Mouse (Mus musculus) adrenal gland, adult 2 months (tissue): ENCODE results near the gene Rec114. TPM values are rescaled to one million over a fixed set of nuclear protein-coding genes. Genes with fewer than 3 reads are reported as not detected.

ENCODE experiments used
- DNase-seq: peaks from one replicate; pipeline ENCODE4 v3.0.0; 2021
- long read RNA-seq: library from polyadenylated mRNA; stranded (forward); transcript quantifications from one replicate; pipeline ENCODE4 v2.0.0, GENCODE M21; 2021
- polyA plus RNA-seq: library from polyadenylated mRNA; depleted of rRNA; stranded (reverse); fragments of >200 nt; gene quantifications from 2 replicates; pipeline ENCODE4 v1.2.3, GENCODE M21; 2012; rRNA removed
- total RNA-seq, 2 experiments: library from RNA; stranded (reverse); gene quantifications; 2 replicates each; pipeline ENCODE4 v1.2.3; 2021

The Rec114 gene
- 1 to 10 TPM in 1 of 2 experiments, under 1 TPM in 1; 0.69 to 1.0 TPM for total RNA-seq
- 0.21 and 0.46 TPM in 2 replicates for polyA plus RNA-seq
- long read RNA-seq, partial matches to known transcripts, result 0 of 1 reads
- long read RNA-seq, other reads (novel, unspliced or antisense), result 1 of 1 reads

DNA sequence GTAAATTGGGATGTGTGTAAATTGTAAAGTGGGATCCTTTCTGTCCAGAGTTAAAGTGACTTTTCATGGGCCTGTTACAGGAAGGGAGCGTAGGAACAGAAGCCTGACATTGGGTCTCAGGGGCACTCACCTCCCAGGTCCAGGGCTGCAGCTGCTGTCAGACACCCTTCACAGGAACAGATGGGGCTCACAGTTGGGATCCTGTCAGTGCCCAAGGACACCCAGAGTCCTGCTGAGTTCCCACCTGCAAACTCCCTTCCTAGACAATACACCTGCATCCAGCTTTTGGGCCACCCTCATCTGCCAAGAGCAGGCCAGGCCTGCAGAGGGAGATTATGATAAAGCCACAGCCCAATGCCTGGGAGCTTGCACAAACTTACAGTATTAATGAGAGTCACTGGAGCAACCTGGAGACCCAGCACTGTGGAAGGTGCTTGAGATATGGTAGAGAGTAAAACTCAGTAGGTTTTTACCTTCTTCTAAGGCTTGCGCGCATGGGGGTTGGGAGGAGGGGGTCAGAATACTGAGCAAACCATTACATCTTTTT, at the start of gene Rec114:
TSS of gene Rec114 (minus strand) at position 263 of the 547 bp plus-strand sequence.
- DNase-seq, result no peak

DNA sequence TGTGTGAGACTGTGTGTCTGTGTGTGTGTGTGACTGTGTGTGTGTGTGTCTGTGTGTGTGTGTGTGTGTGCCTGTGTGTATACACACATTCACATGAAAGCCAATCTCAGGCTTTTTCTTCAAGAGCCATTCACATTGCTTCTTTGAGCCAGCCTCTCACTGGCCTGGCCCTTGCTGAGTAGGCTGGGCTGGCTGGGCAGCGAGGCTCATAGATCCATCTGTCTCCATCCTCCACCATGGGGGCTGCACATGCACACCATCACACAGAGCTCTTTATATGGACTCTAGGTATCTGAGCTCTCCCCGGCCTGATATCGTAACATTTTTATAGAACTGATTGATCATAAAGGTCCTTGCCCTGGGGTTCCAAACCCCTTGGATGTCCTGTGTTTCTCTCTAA, 45.7 kb upstream of the Rec114 start:
- DNase-seq, result no peak

DNA sequence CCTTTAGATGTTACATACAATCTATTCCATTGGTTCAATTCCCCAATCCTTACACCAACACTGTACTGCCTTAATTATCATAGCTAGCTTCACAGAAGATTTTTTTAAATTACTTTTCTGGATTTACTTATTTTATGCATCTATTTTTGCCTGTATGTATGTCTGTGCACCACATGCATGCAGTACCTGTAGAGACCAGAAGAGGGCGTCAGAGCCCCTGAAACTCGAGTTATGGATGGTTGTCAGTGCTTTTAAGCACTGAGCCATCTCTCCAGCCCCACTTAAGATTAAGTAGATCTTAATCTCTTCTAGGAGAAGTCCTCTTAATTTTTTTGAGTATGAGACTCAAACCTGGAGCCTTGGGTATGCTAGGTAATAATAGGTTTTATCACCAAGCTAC, 31.6 kb upstream of the Rec114 start:
- DNase-seq, result no peak

DNA sequence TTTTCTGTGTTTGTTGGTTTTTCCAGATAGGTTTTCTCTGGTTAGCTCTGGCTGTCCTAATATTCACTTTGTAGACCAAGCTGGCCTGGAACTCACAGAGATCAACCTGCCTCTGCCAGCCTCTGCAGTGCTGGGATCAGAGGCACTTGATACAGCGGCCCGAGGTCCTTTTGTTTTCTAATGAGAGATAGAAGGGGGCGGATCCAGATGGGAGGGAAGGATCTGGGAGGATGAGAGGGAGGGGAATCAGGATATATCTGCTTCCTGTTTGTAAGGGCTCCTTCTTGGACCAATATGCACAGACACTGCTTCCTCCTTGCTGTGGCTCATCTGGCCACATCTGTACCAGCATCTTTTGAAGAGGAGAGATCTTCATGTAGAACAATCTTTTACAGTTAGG, 31.0 kb upstream of the Rec114 start:
- DNase-seq, result no peak

DNA sequence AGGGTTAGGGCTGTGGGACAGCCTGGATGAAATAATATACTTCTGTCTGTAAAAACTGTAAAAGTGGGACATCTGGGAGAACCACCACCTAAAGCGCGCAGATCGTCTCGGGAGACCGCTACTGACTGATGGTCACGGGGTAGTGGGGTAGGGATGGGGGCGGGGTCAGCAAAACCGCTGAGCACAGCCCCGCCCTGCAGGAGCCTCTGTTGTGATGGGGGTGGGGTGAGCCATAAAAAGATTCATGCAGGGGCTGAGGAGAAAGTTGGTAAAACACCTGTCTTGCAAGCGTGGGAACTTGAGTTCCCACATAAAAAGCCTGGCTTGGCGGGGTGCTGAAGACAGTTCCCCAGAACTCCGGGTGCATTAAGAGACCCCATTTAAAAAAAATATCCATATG, 26.2 kb upstream of the Rec114 start:
- DNase-seq, result no peak

DNA sequence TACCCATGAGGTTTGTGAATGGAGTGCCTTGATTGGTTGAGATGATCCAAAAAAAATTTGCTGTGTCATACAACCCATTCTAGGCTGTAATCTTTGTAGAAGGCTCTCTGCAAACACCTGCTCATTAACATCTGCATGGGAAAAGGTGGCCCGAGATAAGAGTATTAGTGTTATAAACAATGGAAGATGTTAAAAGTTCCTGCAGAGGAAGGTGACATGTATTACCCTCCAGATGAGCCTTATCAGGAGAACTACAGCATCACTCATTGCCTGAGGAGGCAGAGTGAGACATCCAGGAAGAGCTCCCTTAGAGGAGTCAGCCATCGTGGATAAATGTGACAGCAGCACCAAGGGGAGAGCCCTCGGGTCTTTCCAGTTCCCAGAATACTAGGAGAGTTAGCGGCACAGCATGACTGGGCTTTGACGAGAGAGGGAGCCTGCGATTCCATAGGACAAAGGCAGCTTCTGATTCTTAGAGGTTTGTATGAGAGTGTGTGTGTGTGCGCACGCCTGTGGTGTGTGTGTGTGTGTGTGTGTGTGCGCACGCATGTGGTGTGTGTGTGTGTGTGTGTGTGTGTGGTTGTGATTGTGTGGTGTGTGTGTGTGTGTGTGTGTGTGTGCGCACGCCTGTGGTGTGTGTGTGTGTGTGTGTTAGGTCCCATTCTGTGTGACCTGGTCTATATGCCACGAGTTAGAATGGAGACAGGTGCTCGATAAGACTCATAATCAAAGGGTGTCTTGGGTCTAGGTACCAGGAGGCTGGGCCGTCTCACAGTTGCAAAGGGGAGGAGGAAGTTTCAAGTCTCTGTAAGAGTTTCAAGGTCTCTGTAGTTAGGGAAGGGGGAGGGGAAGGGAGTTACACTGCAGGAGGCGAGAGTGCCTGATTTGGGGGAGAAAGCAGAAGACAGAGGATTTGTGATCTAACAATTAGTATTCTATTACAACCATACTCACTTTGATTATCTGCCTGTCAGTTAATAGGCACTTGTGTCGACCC, 23.5 kb upstream of the Rec114 start:
- no peak for DNase-seq

DNA sequence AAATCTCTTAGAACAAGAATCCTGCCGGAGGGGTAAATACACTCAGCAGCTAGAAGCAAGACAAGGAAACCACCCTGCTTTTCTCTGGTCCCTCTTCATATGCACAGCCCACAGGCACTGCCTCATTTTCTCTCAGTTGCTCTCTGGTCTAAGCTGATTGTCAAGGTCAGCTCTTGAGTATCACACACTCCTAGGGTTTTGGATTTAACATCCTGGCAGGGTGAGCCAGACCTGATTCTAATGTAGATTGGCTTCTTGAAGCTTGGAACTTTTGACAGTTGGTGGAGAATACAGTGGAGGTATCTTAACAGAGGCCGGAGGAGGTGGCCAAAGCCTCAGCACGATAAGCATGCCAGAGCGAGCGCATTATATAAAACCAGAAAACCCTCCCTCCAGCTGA, 20.6 kb upstream of the Rec114 start:
- no peak for DNase-seq

DNA sequence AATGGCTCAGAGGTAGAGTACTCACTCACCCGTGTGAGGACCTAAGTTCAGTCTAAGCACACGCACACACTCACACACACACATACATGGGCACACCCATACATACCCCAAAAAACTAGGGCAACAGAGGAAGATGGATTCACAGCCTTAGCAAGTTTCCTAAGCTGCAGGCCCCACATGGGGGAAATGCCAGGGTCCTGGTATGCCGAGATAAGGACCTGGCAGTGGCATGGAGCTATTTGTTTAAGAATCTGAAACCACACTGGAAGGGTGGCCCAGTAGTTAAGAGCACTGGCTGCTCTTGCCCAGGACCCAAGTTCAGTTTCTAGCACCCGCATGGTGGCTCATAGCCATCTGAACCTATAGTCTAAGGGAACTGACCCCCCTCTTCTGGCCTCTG, 19.4 kb upstream of the Rec114 start:
- no peak for DNase-seq

DNA sequence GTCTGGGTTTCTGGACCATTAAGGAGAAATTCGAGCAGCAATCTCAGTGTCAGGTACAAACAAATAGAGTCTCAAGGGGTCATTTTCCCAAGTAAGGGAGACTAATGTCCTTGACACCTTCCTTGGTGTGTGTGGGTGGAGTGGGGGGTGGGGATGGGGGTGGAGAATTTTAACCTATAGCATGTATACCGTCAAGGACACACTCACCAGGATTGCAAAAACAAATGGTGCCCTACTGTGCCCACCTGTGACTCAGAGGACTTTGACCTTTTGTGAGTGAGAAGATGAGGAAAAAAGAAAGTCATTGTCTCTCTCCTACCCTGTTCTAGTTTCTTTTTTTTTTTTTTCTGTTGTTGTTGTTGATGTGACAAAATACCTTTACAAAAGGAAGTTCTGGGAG, 18.3 kb upstream of the Rec114 start:
- no peak for DNase-seq

DNA sequence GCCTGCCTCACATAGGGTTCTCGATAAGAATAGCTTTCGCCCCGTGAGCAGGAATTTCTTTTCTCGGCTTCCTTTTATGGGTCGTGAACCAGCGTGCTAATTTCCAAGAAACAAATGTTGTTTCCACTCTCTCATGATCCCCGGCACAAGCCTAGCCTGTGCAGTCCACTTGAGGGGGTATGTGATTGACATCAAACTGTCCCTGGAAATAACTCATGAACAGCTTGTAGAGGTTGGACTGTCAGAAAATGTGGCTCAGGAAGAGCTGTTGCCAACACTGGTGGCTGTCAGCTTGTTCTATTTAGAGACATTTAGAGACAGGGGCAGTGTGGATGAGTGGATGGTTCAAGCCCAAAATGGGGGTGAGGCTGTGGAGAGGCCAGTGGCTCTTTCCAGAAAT, 15.0 kb upstream of the Rec114 start:
- no peak for DNase-seq

DNA sequence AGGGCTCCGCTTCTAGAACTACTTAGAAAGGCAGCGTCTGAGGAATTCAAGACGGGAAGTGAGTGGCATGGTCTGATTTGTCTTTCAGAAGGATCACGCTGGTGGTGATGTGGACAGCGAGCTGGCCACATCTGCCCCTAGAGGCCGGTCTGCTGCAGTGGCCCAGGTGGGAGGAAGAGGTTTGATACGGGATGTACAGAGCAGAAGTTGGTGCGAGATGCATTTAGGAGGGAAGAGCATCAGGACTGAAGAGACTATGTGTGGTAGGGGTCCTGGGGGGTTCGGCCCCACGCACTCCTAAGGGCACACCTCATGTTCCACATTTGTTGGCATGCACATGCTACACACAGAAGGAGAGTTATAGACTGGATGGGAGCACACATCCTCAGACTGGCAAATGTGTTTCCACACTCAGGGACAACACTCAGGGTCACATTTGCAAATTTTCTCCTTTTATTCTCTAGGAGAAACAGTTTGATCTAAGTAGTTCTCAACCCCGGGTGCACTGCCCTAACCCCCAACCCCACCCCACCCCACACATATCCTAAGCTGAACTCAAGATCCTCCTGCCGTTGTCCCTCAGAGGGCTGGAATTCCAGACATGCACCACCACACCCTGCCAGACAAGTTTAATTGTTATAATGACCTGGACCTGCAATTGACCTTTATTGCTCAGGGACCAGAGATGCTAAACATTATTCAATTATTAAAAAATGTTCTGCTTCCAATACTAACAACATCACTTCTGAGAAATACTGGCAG, 12.8 kb upstream of the Rec114 start:
- DNase-seq, result no peak

DNA sequence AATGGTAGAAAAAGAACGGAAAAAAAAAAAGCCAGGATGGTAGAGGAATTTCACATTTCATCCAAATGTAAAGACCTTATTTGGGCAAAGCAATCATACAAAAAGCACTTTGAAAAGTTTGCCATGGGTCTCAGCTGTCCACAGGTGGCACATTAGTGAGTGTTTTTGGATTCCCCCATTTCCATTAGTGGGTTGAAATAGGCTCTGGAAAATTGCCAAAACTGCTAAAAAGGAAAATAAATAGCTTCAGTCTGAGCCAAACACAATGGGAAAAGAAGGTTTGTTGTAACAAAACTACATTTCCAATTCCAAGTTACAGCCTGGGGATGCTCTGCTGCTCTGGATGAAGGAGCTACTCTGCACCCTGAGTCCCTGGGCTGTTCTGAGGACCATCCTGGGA, 9.8 kb upstream of the Rec114 start:
- DNase-seq, result no peak

DNA sequence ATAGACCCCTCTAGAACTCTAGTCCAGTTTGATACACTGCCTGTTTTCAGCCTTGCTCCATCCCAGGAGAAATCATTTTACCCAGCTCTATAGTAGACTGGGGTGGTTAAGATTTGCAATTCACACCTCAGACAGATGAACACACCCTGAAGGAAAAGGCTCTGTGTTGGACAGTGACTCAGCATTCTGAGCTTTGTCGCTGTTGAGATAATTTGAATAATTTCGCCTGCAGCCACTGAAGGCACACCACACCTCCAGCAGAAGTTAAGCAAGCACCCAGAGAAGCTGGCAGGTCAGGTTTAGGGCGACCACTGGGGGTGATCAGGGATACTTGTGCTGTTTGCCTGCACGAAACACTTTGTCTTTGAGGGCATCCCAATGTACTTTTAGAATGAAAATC, 4.4 kb upstream of the Rec114 start:
- no peak for DNase-seq

DNA sequence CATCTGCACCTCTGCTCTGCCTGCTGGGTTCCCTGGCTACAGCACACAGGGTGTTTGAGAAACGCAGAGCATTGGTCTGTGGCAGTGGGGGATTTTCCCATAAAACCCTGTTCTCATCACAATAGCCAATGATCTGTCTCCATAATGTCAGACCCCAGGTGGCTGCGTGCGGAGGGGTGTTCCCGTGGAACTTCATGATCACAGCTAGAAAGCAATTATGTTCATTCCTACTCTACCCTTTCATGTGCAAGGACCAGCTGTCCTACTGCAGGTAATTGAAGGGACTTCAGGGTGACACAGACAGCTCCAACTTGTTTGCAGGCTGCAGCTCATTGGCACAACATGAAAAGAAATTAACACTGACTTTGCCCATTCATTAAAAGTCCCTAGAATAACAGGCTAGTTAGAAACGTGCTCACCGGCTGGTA, 3.6 kb upstream of the Rec114 start:
- DNase-seq, result no peak

DNA sequence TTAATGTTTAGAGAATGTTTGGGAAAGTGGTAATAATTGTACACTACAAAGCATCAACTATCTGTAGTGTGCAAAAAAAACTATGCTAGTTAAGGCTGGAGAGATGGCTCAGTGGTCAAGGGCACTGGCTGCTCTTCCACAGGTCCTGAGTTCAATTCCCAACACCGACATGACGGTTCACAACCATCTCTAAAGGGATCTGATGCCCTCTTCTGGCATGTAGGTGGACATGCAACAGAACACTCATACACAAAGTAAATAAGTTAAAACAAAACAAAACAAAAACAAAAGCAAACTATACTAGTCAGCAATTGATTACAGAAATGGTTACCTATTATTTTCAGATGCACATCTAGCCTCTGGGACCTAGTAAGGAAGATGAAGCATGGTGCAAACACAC, 1.1 kb downstream of the Rec114 start:
- DNase-seq, result no peak

DNA sequence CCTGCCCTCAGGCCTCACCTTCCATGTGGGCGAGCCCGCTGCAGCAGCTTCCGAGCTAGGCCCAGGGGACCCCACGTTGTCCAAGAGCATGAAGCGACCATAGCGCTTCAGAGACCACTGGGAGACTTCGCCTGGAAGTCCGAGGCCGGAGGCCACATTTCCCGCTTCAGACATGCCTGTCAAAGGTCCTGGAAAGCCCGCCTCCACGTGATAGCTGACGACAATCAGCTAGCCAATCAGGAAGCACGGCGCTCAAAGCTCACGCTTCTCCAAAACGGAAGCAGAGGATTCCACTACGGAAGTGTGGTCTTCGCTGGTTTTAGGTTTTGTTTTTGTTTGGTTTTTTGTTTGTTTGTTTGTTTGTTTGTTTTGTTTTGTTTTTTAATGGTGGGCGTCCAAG, 2.4 kb downstream of the Rec114 start:
- DNase-seq, result no peak

DNA sequence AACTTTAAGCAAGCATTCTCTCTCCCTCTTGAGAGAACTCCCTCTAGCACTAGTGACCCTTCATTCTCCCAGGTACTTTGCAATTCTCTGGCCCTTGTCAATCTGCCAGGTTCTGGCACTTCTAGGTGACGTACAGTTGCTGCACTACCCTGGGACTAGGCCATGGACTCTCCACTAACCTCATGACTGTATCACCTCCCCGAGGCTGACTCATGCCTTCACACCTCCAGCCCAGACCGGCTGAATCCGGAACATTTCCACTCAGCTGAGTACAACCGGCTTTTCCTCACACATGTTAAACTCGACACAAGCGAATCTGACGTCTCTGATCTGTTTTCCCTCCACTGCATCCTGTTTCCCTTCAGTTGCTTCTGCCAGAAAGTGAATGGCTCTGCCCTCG, 4.0 kb downstream of the Rec114 start:
- no peak for DNase-seq

DNA sequence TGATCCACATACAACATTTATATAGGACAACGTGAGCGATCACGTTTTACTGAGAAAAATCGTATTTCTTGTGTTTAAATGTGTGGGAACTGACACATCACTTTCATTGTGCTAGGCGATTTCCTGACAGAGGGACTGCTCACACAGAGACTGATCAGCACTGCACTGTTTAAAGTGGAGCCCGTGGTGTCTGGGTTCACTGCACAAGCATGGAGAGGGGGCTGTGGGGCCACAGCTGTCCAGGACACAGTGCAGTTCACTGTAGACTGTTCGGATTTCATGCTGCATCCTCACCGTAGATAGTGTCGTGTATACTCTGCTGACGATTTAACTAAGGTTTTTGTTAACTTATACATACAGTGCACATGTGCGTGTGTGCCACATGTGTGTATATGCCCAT, 20.6 kb downstream of the Rec114 start:
- no peak for DNase-seq

DNA sequence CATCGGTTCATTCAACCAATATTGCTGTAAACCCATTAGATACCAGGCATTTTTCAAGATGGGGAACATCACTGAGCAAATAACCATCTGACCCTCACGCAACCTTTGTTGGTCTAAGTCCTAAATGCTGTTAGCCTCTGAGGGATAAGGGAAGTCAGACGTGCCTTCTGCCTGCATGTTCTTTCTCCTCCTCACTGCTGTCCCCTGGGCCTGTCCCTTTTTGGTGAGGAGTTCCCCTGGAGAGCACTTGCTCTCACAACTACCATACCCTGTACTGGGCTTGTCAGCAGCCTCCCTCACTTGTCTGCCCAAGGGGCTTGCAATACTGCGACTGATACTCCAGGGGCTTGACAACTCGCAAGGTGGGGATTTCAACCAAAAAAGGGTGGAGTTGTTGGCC, 21.6 kb downstream of the Rec114 start:
- DNase-seq, result no peak

DNA sequence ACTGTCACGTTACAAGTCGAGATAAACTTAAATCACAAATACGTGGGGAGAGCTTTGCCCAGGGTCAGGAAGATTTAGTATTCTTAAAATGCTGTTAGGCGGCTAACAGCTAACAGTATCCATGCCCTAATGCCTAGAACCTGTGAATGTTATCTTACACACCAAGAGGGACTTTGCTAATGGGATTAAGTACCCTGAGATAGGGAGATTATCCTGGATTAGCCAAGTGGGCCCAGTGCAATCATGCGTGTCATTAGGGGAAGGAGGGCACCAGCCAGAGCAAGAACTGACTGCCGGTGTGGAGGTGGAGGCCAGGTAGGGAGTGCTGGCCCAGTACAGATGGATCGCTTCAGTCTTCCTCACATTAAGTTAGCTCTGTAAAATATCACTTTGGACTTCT, 22.7 kb downstream of the Rec114 start:
- no peak for DNase-seq

DNA sequence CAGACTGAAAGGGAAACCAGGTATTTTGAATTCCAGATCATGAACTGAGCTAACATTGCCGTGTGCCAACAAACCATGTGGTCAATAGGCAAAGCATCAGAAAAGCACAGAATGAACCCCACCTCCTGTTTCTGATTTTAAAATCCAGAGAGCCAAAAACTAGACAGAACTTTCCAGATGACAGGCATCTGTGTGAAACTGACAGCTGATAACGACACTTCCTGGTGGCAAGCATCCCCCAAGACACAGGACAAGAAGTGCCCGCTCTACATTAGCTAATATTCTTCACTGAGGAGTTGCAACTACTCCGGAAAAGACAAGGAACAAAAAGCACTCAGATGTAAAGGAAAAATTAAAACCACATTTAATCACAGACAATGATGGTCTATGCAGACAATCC, 23.6 kb downstream of the Rec114 start:
- DNase-seq, result no peak

DNA sequence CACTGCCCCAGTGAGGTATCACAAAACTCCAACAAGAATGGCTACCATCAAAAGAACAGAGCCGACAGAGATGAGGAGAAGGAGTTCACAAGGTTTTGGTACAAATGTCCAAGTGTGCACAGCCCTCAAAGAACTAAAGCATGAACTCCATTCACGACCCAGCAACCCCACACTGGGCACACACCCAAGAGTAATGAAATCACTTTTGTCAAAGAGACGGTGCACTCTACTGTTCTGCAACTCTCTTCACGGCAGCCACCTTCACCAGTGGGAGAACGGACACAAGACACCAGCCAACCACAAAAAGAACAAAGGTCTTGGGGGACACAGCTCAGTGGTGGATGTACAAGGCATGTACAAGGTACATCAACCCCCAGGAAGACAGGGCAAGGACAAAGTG, 24.3 kb downstream of the Rec114 start:
- no peak for DNase-seq

DNA sequence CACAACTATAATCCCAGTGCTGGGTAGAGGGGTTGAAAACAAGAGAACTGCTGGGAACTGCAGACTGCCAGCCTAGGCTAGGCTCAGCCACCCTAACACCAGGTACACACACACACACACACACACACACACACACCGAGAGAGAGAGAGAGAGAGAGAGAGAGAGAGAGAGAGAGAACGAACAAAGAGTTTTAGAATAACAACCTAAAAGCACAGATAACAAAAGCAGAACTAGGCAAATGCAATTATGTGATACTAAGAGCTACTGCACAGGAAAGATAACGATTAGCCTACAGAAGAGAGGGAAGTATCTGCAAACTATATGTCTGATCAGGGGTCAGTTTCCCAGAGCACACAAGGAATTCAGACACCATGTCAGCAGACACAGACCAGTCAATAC, 24.8 kb downstream of the Rec114 start:
- DNase-seq, result no peak
